Mouse (Mus musculus) limb, embryonic 14.5 days (tissue): ENCODE measurements at regions not wholly inside any gene's neighbourhood (a gene's known extent, or its start where the extent isn't known, plus 50 kb on each side); places are given as distances from the start of the nearest gene placed in this dataset.

Experiments
- ATAC-seq: fragments of 200-750 bp; cut with Nextera tagmentation; 2 replicates; pipeline ENCODE4 v1.8.0; 2017; ENCODE audit warnings: low read depth, moderate number of reproducible peaks, moderate TSS enrichment; ENCODE audit not compliant: low FRiP score
- DNase-seq: peaks from one replicate; pipeline ENCODE4 v3.0.0-alpha.2; 2015; ENCODE audit warnings: low spot score
- H3K27ac ChIP-seq: fragments of 300-500 bp; sonication (generic); replicated peaks from 2 replicates; pipeline ENCODE4 v1.5.1; 2014; ENCODE audit warnings: low read depth, mild to moderate bottlenecking, low read length, moderate library complexity, mixed read lengths
- H3K27me3 ChIP-seq: fragments of 300-500 bp; sonication (generic); 2 replicates; pipeline ENCODE4 v1.6.1; 2014; ENCODE audit warnings: low read length, mixed read lengths; ENCODE audit not compliant: control insufficient read depth, insufficient read depth
- H3K36me3 ChIP-seq: fragments of 300-500 bp; sonication (generic); 2 replicates; pipeline ENCODE4 v1.6.1; 2014; ENCODE audit warnings: mild to moderate bottlenecking, low read length, moderate library complexity, mixed read lengths; ENCODE audit not compliant: control insufficient read depth, insufficient read depth
- H3K4me1 ChIP-seq: fragments of 300-500 bp; sonication (generic); 2 replicates; pipeline ENCODE4 v1.6.1; 2014; ENCODE audit warnings: antibody characterized with exemption, low read length, mixed read lengths; ENCODE audit not compliant: control insufficient read depth, insufficient read depth
- H3K4me2 ChIP-seq: fragments of 300-500 bp; sonication (generic); replicated peaks from 2 replicates; pipeline ENCODE4 v1.6.1; 2014; ENCODE audit warnings: low read depth, mild to moderate bottlenecking, low read length, moderate library complexity; ENCODE audit not compliant: severe bottlenecking
- H3K4me3 ChIP-seq: fragments of 300-500 bp; sonication (generic); replicated peaks from 2 replicates; pipeline ENCODE4 v1.5.1; 2014; ENCODE audit warnings: low read length
- H3K9ac ChIP-seq: fragments of 300-500 bp; sonication (generic); 2 replicates; pipeline ENCODE4 v1.6.1; 2014; ENCODE audit warnings: mild to moderate bottlenecking, low read depth, low read length, moderate library complexity; ENCODE audit not compliant: severe bottlenecking
- H3K9me3 ChIP-seq: fragments of 300-500 bp; sonication (generic); 2 replicates; pipeline ENCODE4 v1.6.1; 2016; ENCODE audit warnings: low read length; ENCODE audit not compliant: control insufficient read depth
- POLR2A ChIP-seq: fragments of 200-500 bp; IDR thresholded peaks from 2 replicates; pipeline ENCODE4 v1.8.0; 2012; ENCODE audit warnings: inconsistent platforms, mild to moderate bottlenecking, moderate library complexity, borderline replicate concordance; ENCODE audit not compliant: insufficient read depth, insufficient read length; ENCODE audit errors: extremely low read depth
- WGBS: fragments of 180-500 bp; shearing (Covaris S2); extraction: QIAGEN DNeasy Blood & Tissue Kit; methylation state at CpG from one replicate; pipeline ENCODE4 v1.1.7; 2014; 5-methylcytosine and 5-hydroxymethylcytosine counted together

DNA sequence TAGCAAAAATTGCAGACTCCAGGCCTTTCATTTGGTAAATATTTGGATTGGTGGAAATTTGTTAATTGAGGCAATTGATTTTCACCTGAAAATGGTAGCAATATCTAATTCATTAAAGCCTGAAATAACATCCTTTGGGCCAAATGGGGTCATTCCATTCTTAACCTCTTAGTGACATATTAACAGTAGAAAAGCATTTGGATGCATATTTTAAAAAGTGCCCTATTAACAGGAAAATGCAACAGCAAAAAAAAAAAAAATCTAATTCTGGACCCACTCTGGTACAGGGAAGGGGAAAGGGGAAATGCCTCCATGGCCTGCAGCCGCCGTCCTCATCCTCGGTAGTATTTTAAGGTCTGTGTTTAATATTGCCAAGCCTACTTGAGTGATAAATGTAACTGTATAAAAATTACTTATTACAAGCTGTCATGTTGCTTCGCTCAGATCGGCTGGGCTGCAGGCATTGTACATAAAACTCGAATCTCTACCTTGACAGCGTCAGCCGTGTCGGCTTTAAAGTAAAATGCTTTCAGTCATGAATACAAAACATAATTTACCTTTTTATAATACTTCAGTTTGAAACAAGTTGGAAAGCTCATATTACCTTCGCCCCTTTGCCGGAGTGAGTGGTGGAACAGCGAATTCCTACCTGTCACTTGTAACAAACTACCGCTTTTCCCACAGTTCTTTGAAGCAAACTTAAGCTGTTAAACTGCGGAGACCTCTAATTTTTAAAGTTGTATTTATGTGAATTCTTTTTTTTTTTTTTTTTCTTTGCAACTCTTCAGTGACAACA, 250.1 kb downstream of the Tfap2b start:
- TF ChIP-seq POLR2A: no peak
- H3K27me3 ChIP-seq: no peaks in the 10 kb centered on the region
- no peak overlapping the region for H3K4me3 ChIP-seq
- no peak overlapping the region for H3K9ac ChIP-seq
- H3K27ac ChIP-seq: no peak overlapping the region
- H3K9me3 ChIP-seq: no peaks in the 10 kb centered on the region
- 40% methylated on average over 14 of the region's 14 CpGs for WGBS
- no peak for ATAC-seq
- DNase-seq: peak; percentile 29
- no peak overlapping the region for H3K4me2 ChIP-seq
- H3K36me3 ChIP-seq: no peaks in the 10 kb centered on the region
- H3K4me1 ChIP-seq: no peaks in the 10 kb centered on the region

DNA sequence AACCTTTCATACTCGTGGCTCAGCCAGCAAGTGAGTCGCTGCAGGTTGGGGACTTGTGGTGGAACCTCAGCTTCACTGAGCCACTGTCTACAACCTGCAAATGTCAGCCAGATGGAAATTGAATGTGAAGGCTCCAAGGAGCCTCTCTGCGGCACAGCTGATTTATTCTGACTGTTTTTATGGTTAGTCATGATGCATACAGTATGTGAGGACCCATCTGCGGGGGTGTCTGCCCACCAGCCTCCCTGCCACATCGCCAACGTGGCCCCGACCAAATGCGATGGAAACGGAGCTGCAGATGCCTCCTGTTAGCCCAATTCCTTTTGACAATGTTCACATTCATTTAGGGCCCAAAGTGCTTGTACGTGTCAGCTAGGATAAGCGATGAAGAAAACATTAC, 251.2 kb downstream of the Tfap2b start:
- ATAC-seq (no peak), DNase-seq (no peak)
- no peaks in the 10 kb centered on the region for H3K9me3 ChIP-seq
- no peak for TF ChIP-seq POLR2A
- H3K4me3 ChIP-seq: no peak overlapping the region
- H3K4me2 ChIP-seq: no peak overlapping the region
- H3K36me3 ChIP-seq: no peaks in the 10 kb centered on the region
- H3K27ac ChIP-seq: no peak overlapping the region
- WGBS: 70% methylated on average over 11 of the region's 11 CpGs
- no peak overlapping the region for H3K9ac ChIP-seq
- H3K27me3 ChIP-seq: no peaks in the 10 kb centered on the region
- H3K4me1 ChIP-seq: no peaks in the 10 kb centered on the region

DNA sequence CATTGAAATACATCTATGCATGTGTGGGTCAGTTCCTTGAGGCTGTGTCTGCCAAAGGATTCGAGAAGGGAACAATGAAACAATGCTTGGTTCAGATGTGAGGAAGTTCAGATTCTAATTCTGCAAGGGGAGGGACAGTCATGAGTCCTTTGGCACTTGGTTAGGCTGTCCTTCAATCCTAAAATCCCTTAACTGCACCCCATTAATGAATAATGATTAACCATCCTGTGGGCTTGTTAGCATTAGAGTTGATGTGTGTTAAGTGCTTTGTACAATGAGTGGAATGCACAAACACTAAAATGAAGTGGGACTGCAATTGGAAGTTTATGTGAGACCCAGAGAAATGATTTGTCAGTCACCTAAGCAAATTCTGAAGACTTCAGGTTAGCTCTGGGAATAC, 264.8 kb downstream of the Tfap2b start:
- ATAC-seq (no peak), DNase-seq (no peak)
- no peaks in the 10 kb centered on the region for H3K9me3 ChIP-seq
- H3K9ac ChIP-seq: no peak overlapping the region
- no peak overlapping the region for H3K4me2 ChIP-seq
- no peaks in the 10 kb centered on the region for H3K27me3 ChIP-seq
- H3K27ac ChIP-seq: no peak overlapping the region
- H3K4me1 ChIP-seq: no peaks in the 10 kb centered on the region
- 50% methylated on average over 1 of the region's 1 CpGs for WGBS
- TF ChIP-seq POLR2A: no peak
- H3K36me3 ChIP-seq: no peaks in the 10 kb centered on the region
- no peak overlapping the region for H3K4me3 ChIP-seq
